Mouse (Mus musculus) kidney, postnatal 10 days (tissue): Measurements from ENCODE around the gene Olfr575.

ENCODE experiments used
- DNase-seq: peaks from one replicate; pipeline ENCODE4 v3.0.0; 2021; ENCODE audit warnings: mixed read lengths

Gene Olfr575

GRCm38 (mm10) chr7:102958593-102958992 is at the start of gene Olfr575:
Olfr575 (minus strand) TSS chr7:102958775.
- no peak for DNase-seq

GRCm38 (mm10) chr7:102989224-102989623 is 30.6 kb upstream of the Olfr575 start, which contains the start of gene Olfr578:
Olfr578 (minus strand) TSS chr7:102989324.
- no peak for DNase-seq

GRCm38 (mm10) chr7:102975843-102976242 is 17.3 kb upstream of the Olfr575 start, which contains the start of gene Olfr577:
Olfr577 (minus strand) TSS chr7:102975943.
- no peak for DNase-seq

- DNase-seq = no peak
Measured at GRCm38 (mm10) chr7:102974399-102974798, 15.8 kb upstream of the Olfr575 start.

GRCm38 (mm10) chr7:102962360-102962759 is 3.8 kb upstream of the Olfr575 start, which contains the start of gene Olfr576:
Olfr576 (plus strand) TSS chr7:102962660.
- DNase-seq = no peak

GRCm38 (mm10) chr7:102958137-102958536 is 438 bp downstream of the Olfr575 start:
- DNase-seq = no peak

- no peak for DNase-seq
Measured at GRCm38 (mm10) chr7:102950732-102951131, 7.8 kb downstream of the Olfr575 start.

- DNase-seq = no peak
Measured at GRCm38 (mm10) chr7:102948167-102948566, 10.4 kb downstream of the Olfr575 start, which contains the start of gene Olfr574. Olfr574 (plus strand) TSS chr7:102948467.

GRCm38 (mm10) chr7:102943417-102943816 is 15.2 kb downstream of the Olfr575 start:
- DNase-seq = no peak

GRCm38 (mm10) chr7:102942475-102942874 is 16.1 kb downstream of the Olfr575 start, which contains the start of gene Olfr573-ps1:
Olfr573-ps1 (minus strand) TSS chr7:102942575.
- DNase-seq = no peak

- DNase-seq = no peak
Measured at GRCm38 (mm10) chr7:102927105-102927504, 31.5 kb downstream of the Olfr575 start.

- no peak for DNase-seq
Measured at GRCm38 (mm10) chr7:102924109-102924508, 34.5 kb downstream of the Olfr575 start, which contains the start of gene Olfr572. Olfr572 (plus strand) TSS chr7:102924409.

- DNase-seq = peak; percentile 7
Measured at GRCm38 (mm10) chr7:102919632-102920031, 38.9 kb downstream of the Olfr575 start.

GRCm38 (mm10) chr7:102917032-102917875 is 41.3 kb downstream of the Olfr575 start, which contains the start of gene Olfr571:
Olfr571 (minus strand) TSS chr7:102917536.
- DNase-seq = no peak

GRCm38 (mm10) chr7:102916405-102916804 is 42.2 kb downstream of the Olfr575 start:
- DNase-seq = no peak

- no peak for DNase-seq
Measured at GRCm38 (mm10) chr7:102915261-102915660, 43.3 kb downstream of the Olfr575 start.
